Mouse (Mus musculus) heart, postnatal 0 days (tissue): ENCODE results near the gene Htr6.

ENCODE experiments used
- CTCF ChIP-seq: IDR thresholded peaks from 2 replicates; pipeline ENCODE4 v1.5.1; 2016; ENCODE audit warnings: antibody characterized with exemption, control low read depth, low read depth
- EP300 ChIP-seq: IDR thresholded peaks from 2 replicates; pipeline ENCODE4 v1.6.1; 2016; ENCODE audit warnings: antibody characterized with exemption, low read depth

DNA sequence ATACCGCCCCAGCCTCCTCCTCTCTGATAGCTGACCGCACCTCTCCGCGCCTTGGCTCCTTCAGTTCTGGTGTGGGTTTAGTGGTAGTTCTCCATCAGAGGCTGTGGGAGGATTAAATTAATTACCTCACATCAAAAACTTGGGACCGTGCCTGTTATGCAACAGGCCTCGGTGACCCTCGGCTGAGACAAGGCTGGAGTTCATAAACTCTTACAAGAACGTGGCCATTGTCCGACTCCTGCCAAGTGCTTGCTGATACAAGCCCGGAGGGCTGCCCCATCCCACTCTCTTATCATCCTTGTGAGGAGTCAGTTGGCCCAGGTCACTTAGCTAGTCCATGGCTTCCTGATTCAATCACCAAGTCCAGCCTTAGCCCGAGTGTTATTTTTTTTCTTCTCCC is 62.1 kb downstream of the Htr6 start:
- TF ChIP-seq CTCF (no peak), EP300 (no peak)
